Mouse (Mus musculus) hindbrain, embryonic 12.5 days (tissue): ENCODE data around the gene Fancm. TPM values are rescaled to one million over a fixed set of nuclear protein-coding genes. Genes with fewer than 3 reads are reported as not detected.

Source experiments
- ATAC-seq: fragments of 200-750 bp; cut with Nextera tagmentation; 2 replicates; pipeline ENCODE4 v1.8.0; 2017; ENCODE audit warnings: moderate TSS enrichment; ENCODE audit not compliant: low FRiP score
- H3K27ac ChIP-seq: fragments of 300-500 bp; sonication (generic); 2 replicates; pipeline ENCODE4 v1.5.1; 2016; ENCODE audit warnings: mild to moderate bottlenecking
- H3K27me3 ChIP-seq: fragments of 300-500 bp; sonication (generic); 2 replicates; pipeline ENCODE4 v1.6.1; 2016; ENCODE audit warnings: mild to moderate bottlenecking
- H3K36me3 ChIP-seq: fragments of 300-500 bp; sonication (generic); 2 replicates; pipeline ENCODE4 v1.6.1; 2016; ENCODE audit warnings: mild to moderate bottlenecking
- H3K4me1 ChIP-seq: fragments of 300-500 bp; sonication (generic); 2 replicates; pipeline ENCODE4 v1.6.1; 2016
- H3K4me2 ChIP-seq: fragments of 300-500 bp; sonication (generic); replicated peaks from 2 replicates; pipeline ENCODE4 v1.6.1; 2016; ENCODE audit warnings: mild to moderate bottlenecking
- H3K4me3 ChIP-seq: fragments of 300-500 bp; sonication (generic); 2 replicates; pipeline ENCODE4 v1.5.1; 2016; ENCODE audit warnings: mild to moderate bottlenecking
- H3K9ac ChIP-seq: fragments of 300-500 bp; sonication (generic); 2 replicates; pipeline ENCODE4 v1.6.1; 2016; ENCODE audit warnings: mild to moderate bottlenecking, moderate library complexity
- H3K9me3 ChIP-seq: fragments of 300-500 bp; sonication (generic); replicated peaks from 2 replicates; pipeline ENCODE4 v1.6.1; 2016; ENCODE audit warnings: mild to moderate bottlenecking
- WGBS: fragments of 180-500 bp; shearing (Covaris S2); methylation state at CpG from one replicate; pipeline ENCODE4 v1.1.7; 2016; 5-methylcytosine and 5-hydroxymethylcytosine counted together
- polyA plus RNA-seq: library from polyadenylated mRNA; unstranded; fragments of >200 nt; fragmentation: Nextera tagmentation; extraction: Ambion mirVana; gene quantifications from 2 replicates; pipeline ENCODE4 v1.2.1, GENCODE M21; 2016

Gene Fancm
- polyA plus RNA-seq = 15.1 and 17.5 TPM in 2 replicates

- 2% methylated on average over 39 of the region's 39 CpGs for WGBS
- Histone ChIP-seq H3K36me3 (peaks cover 5% of the 10 kb centered on the region), H3K4me1 (peaks cover 33% of the 10 kb centered on the region), H3K4me3 (peak within 1 kb of the TSS; percentile 91), H3K4me2 (peak within 1 kb of the TSS; percentile 92), H3K9ac (peak within 1 kb of the TSS; percentile 88), H3K9me3 (no peaks in the 10 kb centered on the region), H3K27ac (peak within 1 kb of the TSS; percentile 92), H3K27me3 (no peaks in the 10 kb centered on the region)
- peak; percentile 20 for ATAC-seq
Measured at GRCm38 (mm10) chr12:65075085-65075732, at the start of gene Fancm. Gene Fancm (plus strand): TSS chr12:65075603.

GRCm38 (mm10) chr12:65035839-65036189, 39.6 kb upstream of the Fancm start:
- peak overlapping the region; percentile 88; the same call in 1 of the 2 replicates for H3K9ac ChIP-seq
- 48% methylated on average over 8 of the region's 8 CpGs for WGBS
- H3K9me3 ChIP-seq = no peaks in the 10 kb centered on the region
- peaks cover 21% of the 10 kb centered on the region for H3K4me1 ChIP-seq
- H3K36me3 ChIP-seq = no peaks in the 10 kb centered on the region
- H3K27ac ChIP-seq = no peak overlapping the region
- H3K4me2 ChIP-seq = peak overlapping the region; percentile 56
- H3K4me3 ChIP-seq = peak overlapping the region; percentile 93
- peak; percentile 13; the same call in 1 of the 2 replicates for ATAC-seq
- H3K27me3 ChIP-seq = no peaks in the 10 kb centered on the region

- peak; percentile 94 for ATAC-seq
- peak within 1 kb of the TSS; percentile 86 for H3K27ac ChIP-seq
- H3K4me1 ChIP-seq = peaks cover 21% of the 10 kb centered on the region
- H3K9me3 ChIP-seq = no peaks in the 10 kb centered on the region
- under 1% methylated on average over 45 of the region's 65 CpGs for WGBS
- no peaks in the 10 kb centered on the region for H3K27me3 ChIP-seq
- peak within 1 kb of the TSS; percentile 93 for H3K4me3 ChIP-seq
- no peaks in the 10 kb centered on the region for H3K36me3 ChIP-seq
- peak within 1 kb of the TSS; percentile 88 for H3K9ac ChIP-seq
- peak within 1 kb of the TSS; percentile 56 for H3K4me2 ChIP-seq
Measured at GRCm38 (mm10) chr12:65036190-65036870, 39.1 kb upstream of the Fancm start, which contains the start of gene Prpf39. Gene Prpf39 (plus strand): TSS chr12:65036333.

- 18% methylated on average over 18 of the region's 18 CpGs for WGBS
- H3K36me3 ChIP-seq = no peaks in the 10 kb centered on the region
- no peaks in the 10 kb centered on the region for H3K27me3 ChIP-seq
- peak overlapping the region; percentile 56 for H3K4me2 ChIP-seq
- no peak; the same call in none of the 2 replicates for ATAC-seq
- H3K27ac ChIP-seq = no peak overlapping the region
- peak overlapping the region; percentile 88 for H3K9ac ChIP-seq
- peak overlapping the region; percentile 93 for H3K4me3 ChIP-seq
- peaks cover 21% of the 10 kb centered on the region for H3K4me1 ChIP-seq
- H3K9me3 ChIP-seq = no peaks in the 10 kb centered on the region
Measured at GRCm38 (mm10) chr12:65036892-65037545, 38.4 kb upstream of the Fancm start.

- 58% methylated on average over 4 of the region's 4 CpGs for WGBS
- Histone ChIP-seq H3K4me3 (peak overlapping the region; percentile 93), H3K36me3 (no peaks in the 10 kb centered on the region), H3K9ac (no peak overlapping the region), H3K27ac (no peak overlapping the region), H3K9me3 (no peaks in the 10 kb centered on the region), H3K4me1 (peaks cover 21% of the 10 kb centered on the region), H3K27me3 (no peaks in the 10 kb centered on the region), H3K4me2 (peak overlapping the region; percentile 56)
- no peak for ATAC-seq
Measured at GRCm38 (mm10) chr12:65037546-65037937, 37.9 kb upstream of the Fancm start.

GRCm38 (mm10) chr12:65048799-65049198, 26.6 kb upstream of the Fancm start:
- Histone ChIP-seq H3K9ac (no peak overlapping the region), H3K4me1 (no peaks in the 10 kb centered on the region), H3K36me3 (peaks cover 20% of the 10 kb centered on the region), H3K27me3 (no peaks in the 10 kb centered on the region), H3K4me2 (no peak overlapping the region), H3K27ac (no peak overlapping the region), H3K4me3 (no peak overlapping the region), H3K9me3 (no peaks in the 10 kb centered on the region)
- ATAC-seq = no peak

- Histone ChIP-seq H3K9me3 (no peaks in the 10 kb centered on the region), H3K36me3 (peaks cover 46% of the 10 kb centered on the region), H3K27ac (no peak overlapping the region), H3K4me1 (no peaks in the 10 kb centered on the region), H3K27me3 (no peaks in the 10 kb centered on the region), H3K9ac (no peak overlapping the region), H3K4me2 (no peak overlapping the region), H3K4me3 (no peak overlapping the region)
- 93% methylated on average over 2 of the region's 2 CpGs for WGBS
- ATAC-seq = no peak
Measured at GRCm38 (mm10) chr12:65058203-65058602, 17.2 kb upstream of the Fancm start.

GRCm38 (mm10) chr12:65061082-65061481, 14.3 kb upstream of the Fancm start:
- no peaks in the 10 kb centered on the region for H3K27me3 ChIP-seq
- peaks cover 62% of the 10 kb centered on the region for H3K36me3 ChIP-seq
- no peak overlapping the region for H3K9ac ChIP-seq
- no peaks in the 10 kb centered on the region for H3K9me3 ChIP-seq
- H3K27ac ChIP-seq = no peak overlapping the region
- no peak overlapping the region for H3K4me2 ChIP-seq
- H3K4me1 ChIP-seq = no peaks in the 10 kb centered on the region
- ATAC-seq = no peak
- H3K4me3 ChIP-seq = no peak overlapping the region

- WGBS = 82% methylated on average over 2 of the region's 2 CpGs
- H3K36me3 ChIP-seq = peaks cover 59% of the 10 kb centered on the region
- no peaks in the 10 kb centered on the region for H3K4me1 ChIP-seq
- no peak overlapping the region for H3K4me3 ChIP-seq
- ATAC-seq = no peak
- no peaks in the 10 kb centered on the region for H3K27me3 ChIP-seq
- no peak overlapping the region for H3K27ac ChIP-seq
- no peak overlapping the region for H3K4me2 ChIP-seq
- no peaks in the 10 kb centered on the region for H3K9me3 ChIP-seq
- H3K9ac ChIP-seq = no peak overlapping the region
Measured at GRCm38 (mm10) chr12:65065241-65065640, 10.2 kb upstream of the Fancm start.

GRCm38 (mm10) chr12:65066234-65066633, 9.2 kb upstream of the Fancm start:
- H3K4me3 ChIP-seq = no peak overlapping the region
- H3K9me3 ChIP-seq = no peaks in the 10 kb centered on the region
- H3K36me3 ChIP-seq = peaks cover 51% of the 10 kb centered on the region
- H3K4me1 ChIP-seq = no peaks in the 10 kb centered on the region
- H3K27me3 ChIP-seq = no peaks in the 10 kb centered on the region
- no peak for ATAC-seq
- 76% methylated on average over 3 of the region's 3 CpGs for WGBS
- H3K27ac ChIP-seq = no peak overlapping the region
- H3K4me2 ChIP-seq = no peak overlapping the region
- no peak overlapping the region for H3K9ac ChIP-seq

- no peaks in the 10 kb centered on the region for H3K9me3 ChIP-seq
- no peak for ATAC-seq
- H3K4me2 ChIP-seq = no peak overlapping the region
- H3K9ac ChIP-seq = no peak overlapping the region
- peaks cover 37% of the 10 kb centered on the region for H3K36me3 ChIP-seq
- no peak overlapping the region for H3K27ac ChIP-seq
- H3K4me3 ChIP-seq = no peak overlapping the region
- WGBS = 86% methylated on average over 4 of the region's 4 CpGs
- peaks cover 6% of the 10 kb centered on the region for H3K4me1 ChIP-seq
- no peaks in the 10 kb centered on the region for H3K27me3 ChIP-seq
Measured at GRCm38 (mm10) chr12:65068409-65068808, 7.0 kb upstream of the Fancm start.

- Histone ChIP-seq H3K9ac (peak overlapping the region; percentile 90), H3K4me1 (peaks cover 31% of the 10 kb centered on the region), H3K27ac (peak overlapping the region; percentile 92), H3K27me3 (no peaks in the 10 kb centered on the region), H3K9me3 (no peaks in the 10 kb centered on the region), H3K4me2 (peak overlapping the region; percentile 92), H3K4me3 (peak overlapping the region; percentile 91), H3K36me3 (peaks cover 11% of the 10 kb centered on the region)
- 3% methylated on average over 21 of the region's 21 CpGs for WGBS
- peak; percentile 80 for ATAC-seq
Measured at GRCm38 (mm10) chr12:65072911-65073610, 2.3 kb upstream of the Fancm start.
